Mouse (Mus musculus) heart, postnatal 36 days (tissue): ENCODE results near the gene Mospd3. TPM values are rescaled to one million over a fixed set of nuclear protein-coding genes. Genes with fewer than 3 reads are reported as not detected.

Experiments
- DNase-seq, 2 experiments: peaks; one replicate each; pipeline ENCODE4 v3.0.0; 2021 to 2022
- intact Hi-C: fragments of 180-260 bp; cut with DNase I; formaldehyde crosslinking; loops from one replicate; pipeline ENCODE4 v1.15.1; 2025
- total RNA-seq, 2 experiments: library from RNA; stranded (reverse); gene quantifications; 2 replicates each; pipeline ENCODE4 v1.2.3; 2021

The Mospd3 gene
- total RNA-seq = 10 to 100 TPM; 16.5 to 16.8 TPM

DNA sequence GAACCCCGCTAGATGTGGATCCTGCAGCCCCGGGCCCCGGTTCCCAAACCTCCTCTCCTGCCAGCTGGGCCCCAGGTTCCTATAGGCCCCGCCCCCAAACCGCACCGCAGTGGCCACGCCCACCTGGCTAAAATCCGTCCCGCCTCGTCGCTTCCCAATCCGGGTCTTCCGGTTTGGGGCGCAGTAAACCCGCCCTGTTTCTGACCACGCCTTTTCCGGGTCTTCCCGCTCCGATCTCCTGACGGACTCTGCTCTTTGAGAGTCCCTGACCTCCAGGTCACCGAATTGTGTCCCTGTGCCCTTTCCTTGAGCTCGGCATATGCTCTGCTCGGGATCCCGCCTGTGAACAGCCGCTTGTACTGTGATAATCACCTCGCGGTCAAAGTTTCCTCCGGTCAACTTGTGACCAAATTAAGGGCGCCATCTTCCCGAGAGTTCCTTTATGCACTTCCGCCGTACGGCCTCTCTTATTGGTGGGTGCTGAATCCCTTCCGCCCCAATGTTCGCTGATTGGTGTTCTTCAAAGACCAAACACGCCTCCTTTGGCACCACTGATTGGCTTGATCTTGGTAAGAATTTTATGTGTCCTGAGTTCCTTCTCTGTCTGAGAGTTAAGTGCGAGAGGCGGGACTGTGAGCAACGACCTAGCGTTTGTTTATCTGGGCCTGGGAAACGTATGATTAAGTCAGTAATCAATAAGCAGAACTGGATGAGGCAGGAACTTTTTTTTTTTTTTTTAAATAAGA, at the start of gene Mospd3:
TSS of gene Mospd3 (minus strand) at position 440 of the 746 bp plus-strand sequence.
- intact Hi-C loops = loop anchor here (1.0 to 5.0 kb wide), 3 partner anchors 27 to 142 kb away; partner anchors contain the start of genes Epo, Gnb2 and Nyap1

DNA sequence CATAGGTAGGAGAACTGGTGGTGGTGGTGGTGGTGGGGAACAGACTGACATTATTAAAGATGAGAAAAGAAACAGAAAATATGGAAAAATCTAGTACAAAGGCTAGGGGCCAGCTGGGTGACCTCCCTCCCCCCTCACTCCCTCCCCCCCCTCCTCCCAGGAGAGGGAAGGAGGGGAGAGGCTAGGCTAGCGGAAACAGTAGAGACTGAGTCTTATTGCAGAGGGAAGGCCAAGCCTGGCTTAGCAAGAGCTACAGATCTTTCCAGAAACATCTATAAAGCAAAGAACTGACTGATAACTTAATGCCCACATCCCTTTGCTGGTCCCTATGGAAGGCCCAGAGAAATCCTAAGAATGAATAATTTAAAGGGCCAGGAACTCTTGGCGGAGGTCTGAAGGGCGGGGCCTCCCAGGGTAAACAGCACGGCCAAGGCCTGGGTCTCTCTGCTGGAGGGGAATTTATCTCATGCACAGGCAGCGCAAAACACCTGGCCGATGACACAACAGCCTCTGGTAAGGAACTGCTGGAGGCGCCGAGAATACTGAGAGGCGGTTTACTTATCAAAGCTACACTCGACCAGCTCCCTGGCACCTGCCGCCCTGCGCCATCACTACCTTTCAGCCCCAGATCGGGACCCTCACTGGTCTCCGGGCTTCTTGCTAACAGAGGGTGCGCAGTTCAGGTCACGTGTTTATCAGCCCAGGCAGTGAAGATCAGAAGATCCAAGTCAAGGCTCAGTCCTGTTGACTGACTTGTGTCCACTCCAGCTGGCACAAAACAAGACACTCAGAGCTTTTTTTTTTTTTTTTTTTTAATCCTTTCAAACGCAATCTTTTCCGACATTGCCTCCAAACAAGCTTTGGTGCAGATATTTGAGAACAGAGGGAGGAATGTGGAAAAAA, 49.1 kb upstream of the Mospd3 start:
- peak; percentile 32 to 52 for DNase-seq
- intact Hi-C loops = no loop called here

More for the DNA sequence above, at the start of gene Mospd3:
- DNase-seq = peak; percentile 97 to 98

DNA sequence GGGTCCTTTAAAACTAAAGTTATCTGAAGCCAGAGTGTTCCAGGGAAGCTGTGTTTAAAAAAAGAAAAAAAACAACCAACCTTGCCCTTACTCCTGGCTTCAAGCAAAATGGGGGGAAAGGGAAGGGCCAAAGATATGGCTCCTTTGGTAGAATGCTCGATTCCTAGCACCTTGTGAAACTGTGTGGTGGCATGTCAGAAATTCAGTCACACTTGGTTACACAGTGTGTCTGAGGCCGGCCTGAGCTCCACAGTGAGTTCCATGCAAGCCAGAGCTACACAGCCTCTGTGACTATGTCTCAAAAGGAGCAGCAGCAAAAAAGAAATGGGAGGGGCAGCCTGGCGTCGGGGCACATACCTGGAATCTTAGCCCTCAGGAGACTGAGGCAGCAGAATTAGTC, 48.4 kb upstream of the Mospd3 start:
- no peak for DNase-seq
- intact Hi-C loops = no loop called here

DNA sequence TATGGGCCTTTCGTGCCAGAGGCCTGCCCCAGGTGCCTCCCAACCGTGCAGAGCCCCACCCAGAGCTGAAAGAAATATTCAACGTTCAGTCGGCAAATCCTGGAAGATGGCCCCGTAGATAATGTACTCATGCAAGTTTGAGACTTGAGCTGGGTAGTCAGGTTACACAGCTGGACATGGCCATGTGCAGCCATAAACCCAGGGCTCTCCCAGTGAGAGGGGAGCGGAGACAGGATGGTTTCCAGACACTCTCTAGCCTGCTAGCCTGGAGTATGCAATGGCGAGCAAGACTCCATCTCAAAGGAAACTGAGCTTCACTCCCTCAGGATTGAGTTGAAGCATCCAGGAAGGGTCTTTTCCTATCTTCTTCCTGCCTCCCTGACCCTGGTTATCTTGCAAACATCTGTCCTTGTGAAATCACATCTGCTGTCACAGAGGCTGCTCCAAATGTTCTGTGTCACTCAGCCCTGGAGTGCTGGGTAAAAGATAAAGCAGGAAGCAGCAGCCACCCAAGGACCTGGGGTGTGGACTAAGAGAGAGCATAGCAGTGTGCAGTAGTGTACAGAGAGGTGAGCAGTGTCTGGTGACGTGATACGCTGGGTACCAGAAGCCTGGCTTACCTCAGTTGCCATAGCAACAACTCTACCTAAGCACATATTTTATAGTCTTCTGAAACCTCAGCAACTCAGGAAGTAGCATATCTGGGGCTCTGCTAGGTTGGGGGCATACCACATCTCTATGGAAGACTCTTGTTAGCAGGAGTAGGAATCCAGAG, 47.2 kb upstream of the Mospd3 start:
- intact Hi-C loops = no loop called here
- no peak for DNase-seq

DNA sequence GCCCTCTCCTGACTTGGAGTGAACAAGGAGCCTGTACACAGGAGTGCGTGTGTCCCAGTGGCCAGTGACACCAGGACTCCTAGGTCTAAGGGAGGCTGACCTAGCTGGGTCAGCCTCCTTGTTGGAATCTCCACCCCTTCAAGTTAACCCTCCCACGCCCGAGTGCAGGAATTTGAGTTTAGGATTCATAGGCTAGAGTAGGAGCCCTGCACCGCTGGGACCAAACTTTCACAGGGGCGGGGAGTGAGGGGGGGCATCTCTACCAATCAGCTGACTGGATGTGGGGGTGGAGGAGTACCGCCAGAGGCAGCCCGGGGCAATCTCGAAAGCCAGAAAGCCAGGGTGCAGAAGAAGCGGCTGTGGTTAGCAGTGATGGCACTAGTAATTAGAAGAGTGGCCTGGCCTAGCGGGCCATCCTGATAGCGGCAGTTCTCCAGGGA, 44.8 kb upstream of the Mospd3 start, which contains the start of gene Irs3:
TSS of gene Irs3 (minus strand) at position 63 of the 440 bp plus-strand sequence.
- intact Hi-C loops = no loop called here
- DNase-seq = peak in 1 of 2 experiments; percentile 37

DNA sequence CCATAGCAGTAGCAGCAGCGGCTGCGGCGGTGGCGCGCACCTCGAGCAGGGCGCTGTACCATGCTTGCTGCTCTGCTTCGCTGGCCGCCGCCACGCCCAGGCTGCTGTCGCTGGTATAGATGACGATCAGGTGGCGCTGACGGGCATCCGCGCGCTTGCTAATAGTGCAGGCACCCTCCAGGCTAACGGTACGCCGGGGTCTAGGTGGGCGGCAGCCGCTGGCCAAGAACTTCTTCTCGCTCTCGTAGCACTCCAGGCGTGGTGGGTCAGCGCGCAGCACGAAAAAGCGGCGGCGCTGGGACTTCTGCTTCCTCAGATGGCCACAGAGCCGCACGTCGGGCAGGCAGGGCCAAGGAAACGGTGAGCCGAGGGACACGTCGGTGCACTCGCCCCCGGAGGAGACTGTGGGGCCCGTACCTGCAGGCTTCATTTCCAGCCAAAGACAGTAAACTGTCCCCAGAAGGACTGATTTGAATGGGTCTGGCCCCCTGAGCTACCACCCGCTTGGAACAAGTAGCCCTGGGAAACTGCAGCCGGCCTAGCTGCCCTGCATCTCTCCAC, 44.3 kb upstream of the Mospd3 start:
- intact Hi-C loops = no loop called here
- DNase-seq = no peak

DNA sequence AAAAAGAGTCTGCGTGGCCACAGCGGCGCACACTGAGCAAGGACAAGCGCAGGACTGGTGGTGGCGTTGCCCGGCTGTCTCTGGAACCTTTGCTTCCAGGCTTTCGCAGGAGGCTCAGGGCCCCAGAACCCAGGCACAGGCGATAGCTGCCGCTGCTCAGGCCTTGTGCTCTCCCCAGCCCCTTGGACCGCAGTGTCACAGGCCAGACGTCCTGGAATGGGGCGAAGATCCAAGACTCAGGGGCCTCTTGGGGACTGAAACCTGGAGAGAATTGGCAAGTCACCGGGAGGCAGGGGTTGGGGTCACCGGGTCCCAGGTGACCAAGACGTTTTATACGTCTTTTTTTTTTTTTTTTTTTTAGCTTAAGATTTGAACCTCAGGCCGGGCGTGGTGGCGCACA, 43.6 kb upstream of the Mospd3 start:
- no peak for DNase-seq
- intact Hi-C loops = no loop called here

DNA sequence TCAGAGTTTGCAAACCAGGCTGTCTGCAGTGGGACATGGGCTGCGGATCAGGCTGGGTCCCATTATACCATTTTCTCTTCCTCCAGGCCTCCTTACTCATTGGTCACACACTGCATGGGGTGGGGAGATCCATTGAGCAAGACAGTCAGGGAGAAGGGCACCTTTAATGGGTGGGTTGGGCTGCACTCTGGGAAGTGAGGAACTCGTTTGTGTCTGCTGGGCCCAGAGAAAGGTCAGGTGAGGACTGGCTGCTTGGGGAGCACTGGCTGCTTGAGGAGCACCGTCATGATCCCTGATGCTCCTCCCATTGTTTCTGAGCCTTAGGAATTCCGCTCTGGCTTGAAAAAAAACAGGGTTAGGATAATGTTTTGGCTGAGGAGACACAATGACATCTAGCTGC, 42.0 kb upstream of the Mospd3 start:
- no peak for DNase-seq
- intact Hi-C loops = no loop called here

DNA sequence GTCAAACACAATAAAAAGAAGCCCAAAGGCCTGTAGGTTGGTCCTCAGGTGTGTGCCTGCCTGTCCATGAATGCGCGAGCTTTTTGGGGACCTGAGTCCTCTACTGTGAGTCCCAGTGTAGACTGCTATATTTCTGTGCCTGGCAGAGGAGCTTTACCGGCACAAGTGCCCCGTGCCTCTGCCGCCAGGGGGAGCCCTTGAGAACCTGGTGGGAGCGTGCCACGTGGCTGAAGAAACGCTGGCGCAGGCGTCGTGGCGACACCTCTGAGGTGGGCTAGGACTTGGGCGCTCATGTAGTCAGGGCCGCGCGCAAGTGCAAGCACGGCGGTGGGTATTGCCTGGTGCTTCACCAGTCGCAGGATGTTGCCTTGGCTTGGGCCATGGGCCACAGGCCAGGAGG, 40.2 kb upstream of the Mospd3 start, which contains the start of gene Sap25:
TSS of gene Sap25 (plus strand) at position 281 of the 400 bp plus-strand sequence.
- intact Hi-C loops = no loop called here
- peak in 1 of 2 experiments; percentile 44 for DNase-seq

DNA sequence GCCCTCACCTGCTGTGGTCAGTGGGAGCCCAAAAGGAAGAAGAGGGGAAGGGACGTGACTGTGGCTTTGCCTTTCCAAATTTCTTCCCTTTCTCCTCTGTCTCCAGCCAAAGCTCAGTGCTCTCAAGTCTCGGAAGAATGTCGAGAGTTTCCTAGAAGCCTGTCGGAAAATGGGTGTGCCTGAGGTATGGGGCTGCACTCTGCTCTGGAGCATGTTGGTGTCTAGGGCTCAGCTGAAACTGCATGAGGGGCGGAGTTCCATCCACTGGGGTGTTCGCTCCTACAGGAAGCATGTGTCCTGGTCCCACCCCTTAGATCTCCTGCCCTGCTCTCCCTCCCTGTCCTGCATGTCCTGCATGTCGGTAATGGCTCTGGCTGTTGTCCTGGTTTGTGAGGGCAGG, 38.6 kb upstream of the Mospd3 start:
- intact Hi-C loops = no loop called here
- no peak for DNase-seq

DNA sequence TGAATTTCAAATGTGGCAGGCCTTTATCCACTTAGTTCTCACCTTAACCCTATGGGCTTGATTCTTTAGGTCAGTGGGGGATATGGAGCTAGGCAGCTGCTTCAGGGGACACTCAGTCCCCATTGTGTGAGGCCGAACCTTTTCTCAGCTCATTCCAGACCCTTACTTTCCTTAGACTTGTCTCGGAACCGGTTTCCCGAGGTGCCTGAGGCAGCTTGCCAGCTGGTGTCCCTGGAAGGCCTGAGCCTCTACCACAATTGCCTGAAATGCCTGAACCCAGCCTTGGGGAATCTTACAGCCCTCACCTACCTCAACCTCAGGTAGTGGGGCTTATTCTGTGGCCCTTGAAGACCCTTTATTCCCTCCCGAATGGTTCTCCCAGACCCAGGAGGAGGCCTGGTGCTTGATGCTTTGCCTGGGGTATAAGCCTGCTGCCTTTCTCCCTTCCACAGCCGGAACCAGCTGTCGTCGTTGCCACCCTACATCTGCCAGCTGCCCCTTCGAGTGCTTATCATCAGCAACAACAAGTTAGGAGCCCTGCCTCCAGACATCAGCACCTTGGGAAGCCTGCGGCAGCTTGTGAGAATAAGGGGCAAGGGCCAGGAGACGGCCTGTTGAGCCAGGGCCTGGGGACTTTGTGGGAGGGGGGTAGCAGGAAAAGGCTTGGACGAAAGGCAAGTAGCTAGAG, 32.7 kb upstream of the Mospd3 start:
- DNase-seq = no peak
- intact Hi-C loops = no loop called here

DNA sequence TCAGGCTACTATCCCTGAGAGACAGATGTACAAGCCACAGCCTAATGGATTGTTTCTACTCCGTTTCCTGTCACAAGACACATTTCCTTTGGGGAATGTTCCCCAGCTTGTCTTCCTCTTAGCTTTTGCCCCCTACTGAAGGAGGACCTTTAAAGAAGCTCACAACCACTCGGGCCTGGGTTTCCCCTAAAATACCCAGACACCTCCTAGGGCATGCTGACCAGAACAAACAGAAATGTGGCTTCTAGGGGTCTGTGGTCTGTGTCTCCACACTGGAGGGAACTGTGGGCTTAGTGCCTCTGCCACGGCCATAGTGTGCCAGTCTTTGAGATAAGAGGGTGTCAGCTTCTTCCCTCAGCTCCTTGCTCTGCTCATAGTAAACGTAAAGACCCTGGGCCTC, 30.7 kb upstream of the Mospd3 start:
- no peak for DNase-seq
- intact Hi-C loops = no loop called here

DNA sequence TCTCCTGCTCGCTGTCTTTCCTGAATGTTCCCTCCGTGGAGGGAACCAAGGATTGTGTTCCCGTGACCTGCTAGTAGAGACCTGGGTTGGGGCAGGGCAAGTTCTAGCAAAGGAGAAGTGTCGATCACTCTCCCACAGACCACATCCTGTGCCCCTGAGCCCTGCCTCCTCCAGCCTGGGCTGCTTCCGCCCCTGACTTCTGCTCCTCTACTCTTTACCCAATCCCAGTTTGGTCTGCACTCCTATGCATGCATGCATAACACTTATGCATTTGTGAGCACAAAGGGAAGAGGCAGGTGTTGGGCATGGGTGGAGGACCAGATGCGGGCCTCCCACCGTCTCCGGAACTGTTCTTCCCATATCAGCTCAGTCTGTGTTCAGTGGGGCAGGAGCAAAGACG, 30.3 kb upstream of the Mospd3 start:
- DNase-seq = peak; percentile 42 to 58
- intact Hi-C loops = no loop called here

DNA sequence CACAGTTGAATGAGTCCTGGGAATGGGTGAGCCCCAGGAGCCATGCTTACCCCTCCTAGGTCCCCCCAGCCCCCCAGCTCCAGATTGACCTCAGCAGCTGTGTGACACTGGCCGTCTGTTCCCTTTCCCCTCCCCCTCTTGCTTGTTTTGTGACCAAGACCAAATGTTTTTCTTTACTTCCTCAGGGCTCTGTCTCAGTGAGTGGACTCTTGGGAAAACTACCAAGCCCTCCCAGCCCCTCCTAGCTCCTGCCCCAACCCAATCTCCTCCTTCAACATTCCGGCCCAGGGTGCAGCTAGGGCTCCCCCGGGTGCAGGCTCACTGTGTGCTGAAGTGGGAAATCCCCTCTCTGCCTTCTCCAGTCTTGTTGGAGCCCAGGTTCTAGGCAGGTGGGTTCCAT, 29.7 kb upstream of the Mospd3 start:
- intact Hi-C loops = no loop called here
- DNase-seq = peak; percentile 40 to 53

DNA sequence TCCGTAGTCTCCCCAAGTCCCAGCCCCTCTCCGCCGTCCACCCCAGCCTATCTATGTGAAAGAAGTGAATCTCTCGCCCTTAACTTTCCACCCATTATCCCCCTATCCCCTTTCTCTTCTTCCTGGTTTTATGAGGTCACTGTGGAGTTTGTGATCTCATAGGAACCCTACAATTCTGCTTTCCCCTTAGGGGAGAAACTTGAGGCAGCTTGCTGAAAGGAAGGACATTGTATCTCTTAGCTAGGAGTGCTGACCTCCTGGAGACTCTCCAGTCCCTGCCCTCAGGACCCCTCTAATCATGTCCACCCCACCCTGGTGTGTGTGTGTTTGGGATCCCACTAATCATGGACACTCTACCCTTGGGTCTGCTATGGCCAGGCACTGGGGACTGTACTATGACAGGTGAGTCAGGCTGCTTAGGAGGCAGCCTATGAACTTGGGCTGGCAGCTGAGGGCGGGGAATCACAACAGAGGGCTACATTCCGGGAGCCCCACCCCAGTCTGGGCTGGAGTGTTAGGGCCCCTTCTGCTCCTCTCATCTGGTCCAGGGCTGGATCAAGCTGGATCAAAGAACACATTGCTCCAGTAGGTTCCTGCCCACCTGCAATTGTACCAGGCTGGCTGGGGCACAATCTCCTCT, 29.2 kb upstream of the Mospd3 start:
- DNase-seq = no peak
- intact Hi-C loops = loop anchor here (5.0 kb wide), 1 partner anchor 43 kb away; no protein-coding TSS in a partner anchor

DNA sequence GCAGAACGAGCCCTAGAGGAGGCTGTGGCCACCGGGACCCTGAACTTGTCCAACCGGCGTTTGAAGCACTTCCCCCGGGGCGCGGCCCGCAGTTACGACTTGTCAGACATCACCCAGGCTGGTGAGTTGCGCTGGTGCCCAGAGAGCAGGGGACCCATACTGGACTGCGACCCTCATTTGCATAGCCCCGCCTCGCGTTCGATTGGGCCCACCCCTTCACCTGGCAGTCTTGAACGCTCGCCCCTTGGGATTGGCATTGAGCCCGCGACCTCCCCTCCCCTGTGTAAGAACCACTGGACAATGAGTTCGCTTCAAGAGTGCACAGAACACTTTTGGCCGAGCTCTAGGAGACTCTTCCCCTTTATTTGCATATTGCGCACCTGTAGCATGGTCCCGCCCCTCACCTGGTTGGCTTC, 28.5 kb upstream of the Mospd3 start:
- DNase-seq = no peak
- intact Hi-C loops = loop anchor here (5.0 kb wide), 1 partner anchor 42 kb away; no protein-coding TSS in a partner anchor

DNA sequence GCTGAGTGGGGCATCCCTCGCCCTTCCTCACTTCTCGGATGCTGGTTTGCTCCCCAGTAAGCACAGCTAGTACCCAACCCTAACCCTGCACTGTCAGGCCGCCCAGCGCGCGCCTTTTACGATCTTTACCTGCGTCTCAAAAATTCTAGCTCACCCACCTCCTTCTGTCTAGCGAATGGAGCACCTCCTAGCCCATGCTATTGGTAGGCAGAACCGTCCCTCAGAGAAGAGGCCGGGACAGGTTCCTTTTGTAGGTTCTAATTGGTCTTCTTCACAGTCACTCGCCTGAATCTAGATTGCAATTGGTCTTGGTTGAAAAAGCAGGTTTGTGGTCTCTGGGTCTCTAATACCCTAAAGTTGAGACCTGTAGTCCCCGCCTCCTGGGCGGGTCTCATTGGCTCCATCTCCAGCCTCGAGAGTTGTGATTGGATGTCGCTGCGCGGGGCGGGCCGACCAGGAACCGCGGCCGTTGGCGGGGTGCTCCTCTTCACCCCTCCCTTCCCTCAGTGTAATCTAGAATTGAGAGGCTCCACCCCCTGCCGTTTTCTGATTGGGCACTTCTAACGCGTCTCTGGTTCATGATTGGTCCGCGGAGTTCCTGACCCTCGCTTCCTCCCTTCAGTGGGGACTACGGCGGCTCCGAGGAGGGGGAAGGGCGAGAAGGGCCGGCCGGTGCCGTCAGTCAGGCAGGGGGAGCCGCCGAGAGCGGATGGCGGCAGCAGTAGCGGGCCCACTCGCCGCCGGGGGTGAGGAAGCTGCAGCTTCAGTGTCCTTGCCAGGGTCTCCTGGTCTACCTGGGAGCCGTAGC, 27.8 kb upstream of the Mospd3 start, which contains the start of the genes Fbxo24, Lrch4 and Gm20605:
TSS of gene Fbxo24 (minus strand) at position 505 of the 808 bp plus-strand sequence.
TSS of gene Lrch4 (plus strand) at position 624 of the 808 bp plus-strand sequence.
TSS of gene Gm20605 (plus strand) at position 678 of the 808 bp plus-strand sequence.
- peak; percentile 96 for DNase-seq
- intact Hi-C loops = loop anchor here (5.0 kb wide), 1 partner anchor 41 kb away; no protein-coding TSS in a partner anchor

DNA sequence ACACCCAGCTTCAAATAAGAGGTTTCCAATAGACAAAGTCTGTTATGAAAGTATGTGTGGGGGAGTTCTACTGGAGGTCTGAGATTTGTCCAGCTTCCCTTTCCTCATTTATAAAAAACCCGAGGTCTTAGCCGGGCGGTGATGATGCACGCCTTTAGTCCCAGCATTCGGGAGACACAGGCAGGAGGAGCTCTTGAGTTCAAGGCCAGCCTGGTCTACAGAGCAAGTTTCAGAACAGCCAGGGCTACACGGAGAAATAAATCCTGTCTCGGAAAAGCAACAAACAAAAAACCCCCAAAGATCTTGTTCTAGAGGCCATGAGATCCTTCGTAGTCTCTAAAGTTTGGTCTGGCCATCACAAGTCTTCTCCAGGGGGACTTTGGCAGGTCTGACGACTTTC, 27.1 kb upstream of the Mospd3 start:
- intact Hi-C loops = loop anchor here (1.0 to 5.0 kb wide), 2 partner anchors 27 to 41 kb away; partner anchors contain the start of gene Mospd3
- no peak for DNase-seq
